Mouse (Mus musculus) ES-E14 (cell line): ENCODE measurements around the gene Prcc. TPM values are rescaled to one million over a fixed set of nuclear protein-coding genes. Genes with fewer than 3 reads are reported as not detected.

Source experiments
- DNase-seq: peaks from one replicate; pipeline ENCODE4 v3.0.0-alpha.2; 2013; ENCODE audit warnings: low read depth, low spot score
- H3K27ac ChIP-seq: 2 replicates; pipeline ENCODE4 v1.5.1; 2012; ENCODE audit warnings: low read depth, mild to moderate bottlenecking, low read length, moderate library complexity, mixed read lengths; ENCODE audit not compliant: poor library complexity, insufficient read depth, severe bottlenecking
- H3K36me3 ChIP-seq: 2 replicates; pipeline ENCODE4 v1.6.1; 2012; ENCODE audit warnings: mild to moderate bottlenecking, low read length, moderate library complexity, mixed read lengths; ENCODE audit not compliant: control insufficient read depth, poor library complexity, insufficient read depth, severe bottlenecking
- H3K4me1 ChIP-seq, 2 experiments: fragments of 150-350 bp in 1 of 2; sonication (generic) in 1 of 2; 2 replicates each; pipeline ENCODE4 v1.6.1; 2012; ENCODE audit warnings: low read length in 2 of 2, mild to moderate bottlenecking in 1 of 2, mixed read lengths in 1 of 2; ENCODE audit not compliant: control insufficient read depth in 2 of 2, insufficient read depth in 2 of 2, poor library complexity in 1 of 2
- H3K4me3 ChIP-seq, 2 experiments: fragments of 150-350 bp in 1 of 2; sonication (generic) in 1 of 2; 2 replicates each; pipeline ENCODE4 v1.5.1; 2012; ENCODE audit warnings: low read length in 2 of 2, low read depth in 1 of 2, mild to moderate bottlenecking in 1 of 2, mixed read lengths in 1 of 2; ENCODE audit not compliant: insufficient read depth in 1 of 2, poor library complexity in 1 of 2, severe bottlenecking in 1 of 2
- H3K9ac ChIP-seq: 2 replicates; pipeline ENCODE4 v1.6.1; 2012; ENCODE audit warnings: low read depth, mild to moderate bottlenecking, low read length, mixed read lengths; ENCODE audit not compliant: poor library complexity, insufficient read depth, severe bottlenecking
- H3K9me3 ChIP-seq: fragments of 150-350 bp; sonication (generic); 2 replicates; pipeline ENCODE4 v1.6.1; 2012; ENCODE audit warnings: low read depth, mild to moderate bottlenecking, low read length; ENCODE audit not compliant: control insufficient read depth, insufficient read depth
- CHD2 ChIP-seq: IDR thresholded peaks from 2 replicates; pipeline ENCODE4 v1.6.1; 2014; ENCODE audit warnings: mild to moderate bottlenecking, low read depth, low read length, inconsistent platforms
- HCFC1 ChIP-seq: IDR thresholded peaks from 2 replicates; pipeline ENCODE4 v1.6.1; 2012; ENCODE audit warnings: low read length, inconsistent platforms, borderline replicate concordance; ENCODE audit not compliant: insufficient read depth
- MAFK ChIP-seq: IDR thresholded peaks from 2 replicates; pipeline ENCODE4 v1.6.1; 2014; ENCODE audit warnings: mild to moderate bottlenecking, low read depth, low read length, inconsistent platforms; ENCODE audit not compliant: insufficient read depth
- ZC3H11A ChIP-seq: IDR thresholded peaks from 2 replicates; pipeline ENCODE4 v1.6.1; 2012; ENCODE audit warnings: low read depth, mild to moderate bottlenecking, inconsistent platforms, low read length, borderline replicate concordance
- ZNF384 ChIP-seq: IDR thresholded peaks from 2 replicates; pipeline ENCODE4 v1.6.1; 2012; ENCODE audit warnings: low read depth, low read length, inconsistent platforms
- in situ Hi-C, 2 experiments: fragments of 600-800 bp; cut with MboI; formaldehyde crosslinking; loops; one replicate each; pipeline ENCODE4 v1.15.1; 2025; ENCODE audit warnings: low sequenced_read_pairs in 2 of 2, inconsistent platforms in 1 of 2; ENCODE audit not compliant: unreplicated experiment in 2 of 2
- total RNA-seq: library from RNA; depleted of rRNA; stranded (reverse); fragments of 300-350 nt; gene quantifications from 2 replicates; pipeline ENCODE4 v1.2.3, GENCODE M21; 2012

The Prcc gene
- total RNA-seq, 1 experiment: 53.8 TPM

GRCm38 (mm10) chr3:87930078-87930795 lies 44.8 kb upstream of the Prcc start, which contains the start of the genes Isg20l2 and Rrnad1:
Gene Isg20l2, plus strand, starts transcription at chr3:87930314.
Gene Rrnad1, minus strand, starts transcription at chr3:87930717.
- DNase-seq: peak; percentile 95
- in situ Hi-C loops: no loop called here
- Histone ChIP-seq H3K9me3 (no peaks in the 10 kb centered on the region), H3K27ac (peak within 1 kb of the TSS; percentile 82), H3K9ac (peak within 1 kb of the TSS; percentile 99), H3K36me3 (peaks cover 32% of the 10 kb centered on the region), H3K4me1 (peaks cover 2 to 5% of the 10 kb centered on the region in 2 experiments; a peak in 3 of 4 replicates), H3K4me3 (peak within 1 kb of the TSS; percentile 72 to 88)
- TF ChIP-seq MAFK (no peak), ZNF384 (no peak), HCFC1 (peak; percentile 85), CHD2 (no peak)

- DNase-seq: no peak
Observed at GRCm38 (mm10) chr3:87929341-87930077, 44.1 kb upstream of the Prcc start.

DNA sequence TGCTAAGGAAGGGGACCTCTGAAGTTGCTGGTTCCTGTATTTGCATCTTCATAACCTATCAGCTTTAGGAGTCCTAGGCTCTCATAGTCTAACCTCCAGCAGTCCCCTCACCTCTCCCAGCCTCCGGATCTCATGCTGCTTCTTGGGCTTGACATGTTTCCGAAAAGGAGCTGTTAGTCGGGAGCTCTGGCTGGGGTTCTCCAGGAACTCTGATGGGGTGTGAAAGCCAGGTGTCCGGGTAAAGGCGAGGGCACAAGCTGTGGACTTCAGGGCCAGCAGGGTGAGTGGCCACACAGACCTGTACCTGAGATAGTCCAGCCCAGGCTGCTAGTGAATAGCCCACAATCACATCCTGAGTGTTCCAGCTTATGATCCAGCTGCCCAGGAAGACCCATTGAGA lies 42.0 kb upstream of the Prcc start:
- Histone ChIP-seq H3K27ac (no peak overlapping the region), H3K4me1 (peaks cover 2 to 7% of the 10 kb centered on the region in 2 experiments; a peak in 2 of 4 replicates), H3K36me3 (peaks cover 36% of the 10 kb centered on the region), H3K9me3 (no peaks in the 10 kb centered on the region), H3K9ac (no peak overlapping the region), H3K4me3 (no peak overlapping the region)
- in situ Hi-C loops: no loop called here
- TF ChIP-seq HCFC1 (no peak), CHD2 (no peak)
- no peak for DNase-seq

More at GRCm38 (mm10) chr3:87929341-87930077, 44.1 kb upstream of the Prcc start:
- H3K36me3 ChIP-seq: peaks cover 34% of the 10 kb centered on the region
- no peaks in the 10 kb centered on the region for H3K9me3 ChIP-seq
- H3K4me3 ChIP-seq: peak overlapping the region; percentile 72 to 88
- H3K9ac ChIP-seq: peak overlapping the region; percentile 73
- no peak for TF ChIP-seq HCFC1
- peak overlapping the region; percentile 16; the same call in 1 of the 2 replicates for H3K27ac ChIP-seq
- H3K4me1 ChIP-seq: peaks cover 2 to 9% of the 10 kb centered on the region in 2 experiments; a peak in 2 of 4 replicates
- in situ Hi-C loops: no loop called here

DNA sequence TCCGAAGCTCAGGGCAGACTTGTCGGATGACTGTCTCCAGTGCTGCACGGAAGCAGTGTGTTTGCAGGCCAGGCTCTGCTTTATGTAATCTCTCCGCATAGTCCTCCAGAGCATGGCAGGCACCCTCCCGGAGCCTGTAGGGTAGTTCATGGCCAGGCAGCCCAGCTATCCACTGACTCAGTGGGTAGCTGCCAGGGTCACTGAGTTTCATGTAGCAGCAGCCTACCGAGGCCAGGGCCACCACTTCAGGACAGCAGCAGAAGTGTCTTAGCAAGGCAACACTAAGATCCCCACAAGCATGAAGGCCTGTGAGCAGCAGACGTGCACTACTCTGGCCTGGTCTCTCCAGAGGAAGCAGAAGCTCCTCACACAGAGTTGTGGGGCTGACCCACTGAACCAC lies 39.6 kb upstream of the Prcc start:
- TF ChIP-seq MAFK (no peak), ZNF384 (no peak), CHD2 (no peak), HCFC1 (no peak), ZC3H11A (no peak)
- H3K4me1 ChIP-seq: peaks cover 2 to 4% of the 10 kb centered on the region in 2 experiments; a peak in 1 of 4 replicates
- H3K4me3 ChIP-seq: no peak overlapping the region
- peaks cover 38% of the 10 kb centered on the region for H3K36me3 ChIP-seq
- in situ Hi-C loops: no loop called here
- no peak for DNase-seq
- no peaks in the 10 kb centered on the region for H3K9me3 ChIP-seq
- H3K27ac ChIP-seq: no peak overlapping the region
- no peak overlapping the region for H3K9ac ChIP-seq
